14 mouse cellular contexts compared by ENCODE assay signal in the genomic region with DNA sequence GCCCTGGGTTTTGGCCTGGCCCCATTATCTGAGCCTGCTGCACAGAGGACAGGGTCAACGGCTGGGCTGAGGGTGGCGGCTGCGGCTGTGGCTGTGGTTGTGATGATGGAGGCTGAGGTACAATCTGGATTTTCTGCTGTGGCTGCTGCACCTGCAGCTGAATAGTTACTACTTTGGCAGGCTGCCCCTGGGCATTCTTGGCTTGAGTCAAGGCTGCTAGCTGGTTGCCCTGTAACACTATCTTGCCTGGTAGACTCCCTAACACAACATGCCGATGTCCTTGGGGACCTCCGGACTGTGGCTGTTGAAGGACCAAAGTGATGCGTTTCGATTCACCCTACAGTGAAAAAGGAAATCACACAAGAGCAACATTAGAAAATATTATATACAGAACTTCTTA. TPM values are rescaled to one million over a fixed set of nuclear protein-coding genes. Genes with fewer than 3 reads are reported as not detected.
DNase-seq lines count a peak whose midpoint lies in the region; ATAC-seq lines count a peak whose summit lies in the region.
"Had no signal": no experiment of that assay in that cellular context is flagged by ENCODE, and none has a peak within 500 bp of the region (broad histone marks: within the 10 kb centered on the region; RNA-seq: fewer than 3 reads in every experiment).

No protein-coding gene starts in this region.

- peak; percentile 9 to 23 for DNase-seq in cerebellum, postnatal 10 days
- no peak for DNase-seq in cerebellum, adult 9-11 months
- DNase-seq in adrenal gland, adult 2 months, result peak; percentile 80
- DNase-seq in gastrocnemius, postnatal 14 days, result peak; percentile 34
- DNase-seq in liver, result no peak
- DNase-seq: embryo, embryonic 11 days; forebrain, postnatal 0 days; kidney, adult 9 months; lung, postnatal 4 days; right cerebral cortex, postnatal 14 days had no signal

- intact Hi-C loops in gastrocnemius, postnatal 14 days (cut with DNase I; ENCODE audit: low total_unique reads), result no loop called here

- ATAC-seq in megakaryocyte-erythroid progenitor cell, adult 5-6 weeks (replicated peaks; ENCODE audit: low FRiP score, low TSS enrichment, poor library complexity, severe bottlenecking), result peak; percentile 70
- ATAC-seq in erythroblast, adult 5-6 weeks (replicated peaks; ENCODE audit: low FRiP score, poor library complexity, severe bottlenecking), result no peak
- no peak for ATAC-seq in CD4-positive, CD25-positive, alpha-beta regulatory T cell, adult 4 months
- ATAC-seq: forebrain, postnatal 0 days; midbrain, embryonic 16.5 days had no signal

RNA-seq across cellular contexts. Expression of gene Chd8, which starts 22.4 kb away (rescaled TPM):
- 10 to 100 TPM; 70.7 to 79.1 TPM for total RNA-seq in adrenal gland, adult 2 months (2021)
- polyA plus RNA-seq in adrenal gland, adult 2 months (2012; rRNA removed), result 21.8 and 26.7 TPM in 2 replicates
- total RNA-seq in gastrocnemius, postnatal 14 days (2021), result 10 to 100 TPM; 36.5 to 37.7 TPM
- total RNA-seq in megakaryocyte-erythroid progenitor cell, adult 5-6 weeks (2014; fragmentation: Nextera tagmentation), result 108 and 137 TPM in 2 replicates
- 52.5 and 86.4 TPM in 2 replicates for total RNA-seq in megakaryocyte-erythroid progenitor cell, adult 5-6 weeks (2017)
- 21.1 and 51.1 TPM in 2 replicates for total RNA-seq in erythroblast, adult 5-6 weeks (2015; ENCODE audit: low replicate concordance)
- 22.7 and 42.8 TPM in 2 replicates for total RNA-seq in erythroblast, adult 5-6 weeks (2017; ENCODE audit: low replicate concordance)
- polyA plus RNA-seq in CD4-positive, CD25-positive, alpha-beta regulatory T cell, adult 4 months (2017; shearing (Covaris generic)), result 10 to 100 TPM; 76.7 to 83.0 TPM

RNA-seq across cellular contexts. Expression of gene Supt16, which starts 37.9 kb away (rescaled TPM):
- 10 to 100 TPM; 48.2 to 55.7 TPM for total RNA-seq in adrenal gland, adult 2 months (2021)
- 3.6 and 4.6 TPM in 2 replicates for polyA plus RNA-seq in adrenal gland, adult 2 months (2012; rRNA removed)
- total RNA-seq in gastrocnemius, postnatal 14 days (2021), result 10 to 100 TPM; 15.7 to 16.1 TPM
- total RNA-seq in megakaryocyte-erythroid progenitor cell, adult 5-6 weeks (2014; fragmentation: Nextera tagmentation), result 111 and 153 TPM in 2 replicates
- total RNA-seq in megakaryocyte-erythroid progenitor cell, adult 5-6 weeks (2017), result 297 and 346 TPM in 2 replicates
- total RNA-seq in erythroblast, adult 5-6 weeks (2015; ENCODE audit: low replicate concordance), result 30.0 and 32.0 TPM in 2 replicates
- 76.2 and 103 TPM in 2 replicates for total RNA-seq in erythroblast, adult 5-6 weeks (2017; ENCODE audit: low replicate concordance)
- 10 to 100 TPM; 37.9 to 39.5 TPM for polyA plus RNA-seq in CD4-positive, CD25-positive, alpha-beta regulatory T cell, adult 4 months (2017; shearing (Covaris generic))

RNA-seq across cellular contexts. Expression of gene Tox4, which starts 43.8 kb away (rescaled TPM):
- 10 to 100 TPM; 51.4 to 58.2 TPM for total RNA-seq in adrenal gland, adult 2 months (2021)
- 20.2 and 26.3 TPM in 2 replicates for polyA plus RNA-seq in adrenal gland, adult 2 months (2012; rRNA removed)
- total RNA-seq in gastrocnemius, postnatal 14 days (2021), result 10 to 100 TPM; 31.9 to 33.1 TPM
- 24.9 and 26.9 TPM in 2 replicates for total RNA-seq in megakaryocyte-erythroid progenitor cell, adult 5-6 weeks (2014; fragmentation: Nextera tagmentation)
- 29.7 and 32.5 TPM in 2 replicates for total RNA-seq in megakaryocyte-erythroid progenitor cell, adult 5-6 weeks (2017)
- total RNA-seq in erythroblast, adult 5-6 weeks (2015; ENCODE audit: low replicate concordance), result 16.3 and 16.9 TPM in 2 replicates
- total RNA-seq in erythroblast, adult 5-6 weeks (2017; ENCODE audit: low replicate concordance), result 11.3 and 16.0 TPM in 2 replicates
- 10 to 100 TPM; 67.6 to 86.8 TPM for polyA plus RNA-seq in CD4-positive, CD25-positive, alpha-beta regulatory T cell, adult 4 months (2017; shearing (Covaris generic))

RNA-seq across cellular contexts. Expression of gene Rab2b, which starts 44.2 kb away (rescaled TPM):
- total RNA-seq in adrenal gland, adult 2 months (2021), result 10 to 100 TPM; 39.1 to 48.7 TPM
- 10.7 and 12.4 TPM in 2 replicates for polyA plus RNA-seq in adrenal gland, adult 2 months (2012; rRNA removed)
- total RNA-seq in gastrocnemius, postnatal 14 days (2021), result 1 to 10 TPM; 3.7 to 5.0 TPM
- 5.3 and 6.9 TPM in 2 replicates for total RNA-seq in megakaryocyte-erythroid progenitor cell, adult 5-6 weeks (2014; fragmentation: Nextera tagmentation)
- total RNA-seq in megakaryocyte-erythroid progenitor cell, adult 5-6 weeks (2017), result 4.8 and 14.1 TPM in 2 replicates
- total RNA-seq in erythroblast, adult 5-6 weeks (2015; ENCODE audit: low replicate concordance), result 6.7 and 10.8 TPM in 2 replicates
- 1.3 and 4.3 TPM in 2 replicates for total RNA-seq in erythroblast, adult 5-6 weeks (2017; ENCODE audit: low replicate concordance)
- 10 to 100 TPM; 17.0 to 25.5 TPM for polyA plus RNA-seq in CD4-positive, CD25-positive, alpha-beta regulatory T cell, adult 4 months (2017; shearing (Covaris generic))

Comparison
In these comparisons a context has a peak if more than half of its experiments do, and no peak if none do; other contexts are left out.
1. DNase-seq: peak in cerebellum, postnatal 10 days (2 of 2), adrenal gland, adult 2 months (single experiment) and gastrocnemius, postnatal 14 days (single experiment); none in cerebellum, adult 9-11 months (single experiment) and liver (single experiment).